Mouse (Mus musculus) c-Kit-positive CD71-positive TER-119-negative erythroid progenitor cells, embryonic 14.5 days (primary cell): Measurements from ENCODE around the gene Atp8a1.

Experiments used
- DNase-seq: peaks from one replicate; pipeline ENCODE4 v3.0.0-alpha.2; 2013; ENCODE audit warnings: low read depth

Atp8a1 gene

GRCm38 (mm10) chr5:67847253-67848165, at the start of gene Atp8a1:
Gene Atp8a1 (minus strand): TSS chr5:67847434.
- DNase-seq, result peak; percentile 94

GRCm38 (mm10) chr5:67884422-67885210, 37.4 kb upstream of the Atp8a1 start:
- DNase-seq, result no peak

GRCm38 (mm10) chr5:67883564-67884171, 36.4 kb upstream of the Atp8a1 start:
- DNase-seq, result no peak

- DNase-seq, result no peak
Observed at GRCm38 (mm10) chr5:67871414-67871813, 24.2 kb upstream of the Atp8a1 start.

GRCm38 (mm10) chr5:67866221-67866620, 19.0 kb upstream of the Atp8a1 start:
- no peak for DNase-seq

- DNase-seq, result no peak
Observed at GRCm38 (mm10) chr5:67865670-67866069, 18.4 kb upstream of the Atp8a1 start.

GRCm38 (mm10) chr5:67864508-67865060, 17.4 kb upstream of the Atp8a1 start:
- DNase-seq, result no peak

GRCm38 (mm10) chr5:67863950-67864391, 16.7 kb upstream of the Atp8a1 start:
- DNase-seq, result no peak

GRCm38 (mm10) chr5:67854963-67855606, 7.9 kb upstream of the Atp8a1 start:
- DNase-seq, result no peak

- no peak for DNase-seq
Observed at GRCm38 (mm10) chr5:67852860-67853259, 5.6 kb upstream of the Atp8a1 start.

GRCm38 (mm10) chr5:67849411-67849810, 2.2 kb upstream of the Atp8a1 start:
- DNase-seq, result no peak

GRCm38 (mm10) chr5:67848511-67849014, 1.3 kb upstream of the Atp8a1 start:
- DNase-seq, result no peak

GRCm38 (mm10) chr5:67846361-67847224, 641 bp downstream of the Atp8a1 start:
- no peak for DNase-seq

GRCm38 (mm10) chr5:67845190-67845691, 2.0 kb downstream of the Atp8a1 start:
- DNase-seq, result peak; percentile 70

- no peak for DNase-seq
Observed at GRCm38 (mm10) chr5:67844070-67844469, 3.2 kb downstream of the Atp8a1 start.

GRCm38 (mm10) chr5:67842306-67842705, 4.9 kb downstream of the Atp8a1 start:
- DNase-seq, result no peak

- no peak for DNase-seq
Observed at GRCm38 (mm10) chr5:67833841-67834240, 13.4 kb downstream of the Atp8a1 start.

GRCm38 (mm10) chr5:67831293-67832147, 15.7 kb downstream of the Atp8a1 start:
- DNase-seq, result no peak

- DNase-seq, result no peak
Observed at GRCm38 (mm10) chr5:67828356-67828755, 18.9 kb downstream of the Atp8a1 start.
